Mouse (Mus musculus) limb, embryonic 12.5 days (tissue): ENCODE data around the gene Plscr4. TPM values are rescaled to one million over a fixed set of nuclear protein-coding genes. Genes with fewer than 3 reads are reported as not detected.

Experiments
- ATAC-seq: fragments of 200-750 bp; cut with Nextera tagmentation; 2 replicates; pipeline ENCODE4 v1.8.0; 2017; ENCODE audit warnings: low read depth, moderate TSS enrichment; ENCODE audit not compliant: insufficient number of reproducible peaks, insufficient read depth, low FRiP score, low TSS enrichment
- H3K27ac ChIP-seq: fragments of 300-500 bp; sonication (generic); 2 replicates; pipeline ENCODE4 v1.5.1; 2016; ENCODE audit warnings: mild to moderate bottlenecking, moderate library complexity
- H3K27me3 ChIP-seq: fragments of 300-500 bp; sonication (generic); 2 replicates; pipeline ENCODE4 v1.6.1; 2016; ENCODE audit warnings: mild to moderate bottlenecking, moderate library complexity
- H3K36me3 ChIP-seq: fragments of 300-500 bp; sonication (generic); 2 replicates; pipeline ENCODE4 v1.6.1; 2016; ENCODE audit warnings: mild to moderate bottlenecking, moderate library complexity
- H3K4me1 ChIP-seq: fragments of 300-500 bp; sonication (generic); replicated peaks from 2 replicates; pipeline ENCODE4 v1.6.1; 2016
- H3K4me2 ChIP-seq: fragments of 300-500 bp; sonication (generic); 2 replicates; pipeline ENCODE4 v1.6.1; 2016; ENCODE audit warnings: mild to moderate bottlenecking, moderate library complexity
- H3K4me3 ChIP-seq: fragments of 300-500 bp; sonication (generic); replicated peaks from 2 replicates; pipeline ENCODE4 v1.5.1; 2016; ENCODE audit warnings: mild to moderate bottlenecking
- H3K9ac ChIP-seq: fragments of 300-500 bp; sonication (generic); replicated peaks from 2 replicates; pipeline ENCODE4 v1.6.1; 2016; ENCODE audit warnings: mild to moderate bottlenecking, moderate library complexity
- H3K9me3 ChIP-seq: fragments of 300-500 bp; sonication (generic); 2 replicates; pipeline ENCODE4 v1.6.1; 2016; ENCODE audit warnings: mild to moderate bottlenecking, moderate library complexity
- WGBS: fragments of 180-500 bp; shearing (Covaris S2); methylation state at CpG from one replicate; pipeline ENCODE4 v1.1.7; 2016; 5-methylcytosine and 5-hydroxymethylcytosine counted together
- polyA plus RNA-seq: library from polyadenylated mRNA; unstranded; fragments of >200 nt; fragmentation: Nextera tagmentation; extraction: Ambion mirVana; gene quantifications from 2 replicates; pipeline ENCODE4 v1.2.1, GENCODE M21; 2016

The Plscr4 gene
- polyA plus RNA-seq = 1.2 and 1.6 TPM in 2 replicates

DNA sequence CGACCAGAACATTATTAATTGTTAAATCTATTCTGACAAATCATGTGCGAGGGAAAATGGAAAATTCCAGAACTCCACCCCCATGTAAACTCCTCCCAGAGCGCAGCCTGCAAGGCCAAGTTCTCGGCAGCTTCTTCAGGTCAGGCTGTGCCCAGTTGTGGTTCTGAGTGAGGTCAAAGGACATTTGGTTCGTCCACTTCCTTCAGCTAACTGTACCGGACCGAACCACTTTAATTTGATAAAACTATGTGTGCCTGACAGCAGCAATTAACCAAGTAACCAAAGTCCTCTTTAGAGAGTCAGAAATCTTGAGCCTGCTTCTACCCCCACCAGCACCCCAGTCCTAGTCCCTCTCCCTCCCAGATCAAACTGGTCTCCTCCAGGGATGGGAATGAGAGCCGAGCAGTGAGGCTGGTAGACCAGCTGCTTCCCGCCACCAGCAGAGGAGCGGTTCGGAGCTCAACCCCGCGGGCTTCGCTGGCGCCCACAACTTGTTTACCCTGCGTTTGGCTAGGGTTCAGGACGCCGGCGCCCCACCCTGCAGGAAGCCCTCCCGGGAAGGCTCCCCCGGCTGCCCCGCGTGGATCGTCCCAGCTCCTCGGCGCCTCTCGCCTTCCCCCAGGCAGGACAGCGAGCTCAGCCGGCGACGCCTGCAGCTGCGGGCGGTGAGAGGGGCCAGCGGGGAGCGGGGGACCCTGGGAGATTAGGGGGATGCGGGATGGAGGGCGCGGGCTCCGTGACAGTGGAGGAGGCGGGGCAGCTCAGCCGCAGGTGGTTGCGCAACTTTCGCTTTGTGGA, at the start of gene Plscr4:
Gene Plscr4, plus strand, starts transcription at position 113 of the 798 bp plus-strand sequence.
- peak within 1 kb of the TSS; percentile 61 for H3K4me3 ChIP-seq
- ATAC-seq = peak; percentile 78
- no peaks in the 10 kb centered on the region for H3K9me3 ChIP-seq
- no peaks in the 10 kb centered on the region for H3K27me3 ChIP-seq
- WGBS = 11% methylated on average over 43 of the region's 43 CpGs
- no peaks in the 10 kb centered on the region for H3K36me3 ChIP-seq
- peak within 1 kb of the TSS; percentile 77 for H3K9ac ChIP-seq
- no peak within 1 kb of the TSS for H3K27ac ChIP-seq
- H3K4me2 ChIP-seq = peak within 1 kb of the TSS; percentile 90
- H3K4me1 ChIP-seq = 0 out of 2 replicates have a peak, but pooled peaks cover 3% of the 10 kb centered on the region

- 94% methylated on average over 3 of the region's 3 CpGs for WGBS
- Histone ChIP-seq H3K4me3 (no peak overlapping the region), H3K27me3 (no peaks in the 10 kb centered on the region), H3K36me3 (no peaks in the 10 kb centered on the region), H3K9me3 (no peaks in the 10 kb centered on the region), H3K4me1 (no peaks in the 10 kb centered on the region), H3K4me2 (no peak overlapping the region), H3K9ac (no peak overlapping the region), H3K27ac (no peak overlapping the region)
- no peak for ATAC-seq
Observed at GRCm38 (mm10) chr9:92410225-92410624, 46.9 kb upstream of the Plscr4 start.

DNA sequence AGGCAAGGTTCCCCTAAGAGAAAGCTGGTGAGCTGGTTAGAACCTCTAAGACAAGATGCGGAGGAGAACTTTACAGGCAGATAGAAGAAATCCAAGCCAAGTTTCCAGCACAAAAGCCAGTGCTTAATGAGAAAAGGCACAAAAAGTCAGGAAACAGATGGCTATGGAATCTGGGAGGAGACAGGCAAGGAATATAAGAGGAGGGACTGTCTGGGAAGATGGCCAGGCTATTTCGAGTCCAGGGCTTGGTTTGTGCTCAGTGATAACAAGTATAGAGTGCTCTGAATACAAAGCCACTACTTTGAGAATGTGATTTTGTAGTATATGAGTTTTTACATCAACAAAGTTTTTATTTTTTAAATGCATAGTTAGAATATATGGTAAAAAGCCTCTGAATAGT, 45.1 kb upstream of the Plscr4 start:
- no peak overlapping the region for H3K27ac ChIP-seq
- WGBS = 84% methylated on average over 2 of the region's 2 CpGs
- H3K9ac ChIP-seq = no peak overlapping the region
- no peak for ATAC-seq
- H3K4me2 ChIP-seq = no peak overlapping the region
- no peaks in the 10 kb centered on the region for H3K27me3 ChIP-seq
- no peak overlapping the region for H3K4me3 ChIP-seq
- no peaks in the 10 kb centered on the region for H3K9me3 ChIP-seq
- H3K36me3 ChIP-seq = no peaks in the 10 kb centered on the region
- H3K4me1 ChIP-seq = no peaks in the 10 kb centered on the region

DNA sequence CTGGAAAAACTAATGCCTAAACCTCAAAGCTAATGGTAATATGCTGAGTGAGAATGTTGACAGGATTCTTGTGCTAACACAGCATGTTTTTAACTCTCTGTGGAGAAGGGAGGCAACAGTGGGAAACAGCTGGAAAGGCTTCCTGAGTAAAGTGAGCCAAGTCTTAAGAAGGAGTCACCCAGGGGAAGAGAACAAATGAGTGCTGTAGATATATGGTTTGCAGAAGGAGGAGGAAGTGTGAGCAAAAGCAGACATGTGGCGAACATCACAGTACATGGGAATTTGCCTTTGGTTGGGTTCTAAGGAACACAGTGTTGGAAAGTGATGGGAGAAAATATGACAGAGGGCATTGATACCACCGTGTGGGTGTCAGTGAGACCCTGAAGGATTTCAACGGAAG, 43.5 kb upstream of the Plscr4 start:
- no peak for ATAC-seq
- 84% methylated on average over 3 of the region's 3 CpGs for WGBS

GRCm38 (mm10) chr9:92437781-92438180, 19.4 kb upstream of the Plscr4 start:
- no peak overlapping the region for H3K27ac ChIP-seq
- no peak overlapping the region for H3K9ac ChIP-seq
- no peaks in the 10 kb centered on the region for H3K4me1 ChIP-seq
- no peak overlapping the region for H3K4me3 ChIP-seq
- ATAC-seq = no peak
- H3K27me3 ChIP-seq = no peaks in the 10 kb centered on the region
- no peak overlapping the region for H3K4me2 ChIP-seq
- no peaks in the 10 kb centered on the region for H3K36me3 ChIP-seq
- H3K9me3 ChIP-seq = no peaks in the 10 kb centered on the region

More for the DNA sequence above, 43.5 kb upstream of the Plscr4 start:
- no peaks in the 10 kb centered on the region for H3K27me3 ChIP-seq
- no peak overlapping the region for H3K4me2 ChIP-seq
- no peak overlapping the region for H3K9ac ChIP-seq
- no peaks in the 10 kb centered on the region for H3K4me1 ChIP-seq
- H3K4me3 ChIP-seq = no peak overlapping the region
- H3K9me3 ChIP-seq = no peaks in the 10 kb centered on the region
- H3K27ac ChIP-seq = no peak overlapping the region
- no peaks in the 10 kb centered on the region for H3K36me3 ChIP-seq

GRCm38 (mm10) chr9:92441468-92441867, 15.7 kb upstream of the Plscr4 start:
- H3K9me3 ChIP-seq = no peaks in the 10 kb centered on the region
- H3K36me3 ChIP-seq = no peaks in the 10 kb centered on the region
- H3K4me2 ChIP-seq = no peak overlapping the region
- no peaks in the 10 kb centered on the region for H3K4me1 ChIP-seq
- WGBS = 86% methylated on average over 4 of the region's 4 CpGs
- H3K27ac ChIP-seq = no peak overlapping the region
- H3K9ac ChIP-seq = no peak overlapping the region
- ATAC-seq = no peak
- no peak overlapping the region for H3K4me3 ChIP-seq
- no peaks in the 10 kb centered on the region for H3K27me3 ChIP-seq

DNA sequence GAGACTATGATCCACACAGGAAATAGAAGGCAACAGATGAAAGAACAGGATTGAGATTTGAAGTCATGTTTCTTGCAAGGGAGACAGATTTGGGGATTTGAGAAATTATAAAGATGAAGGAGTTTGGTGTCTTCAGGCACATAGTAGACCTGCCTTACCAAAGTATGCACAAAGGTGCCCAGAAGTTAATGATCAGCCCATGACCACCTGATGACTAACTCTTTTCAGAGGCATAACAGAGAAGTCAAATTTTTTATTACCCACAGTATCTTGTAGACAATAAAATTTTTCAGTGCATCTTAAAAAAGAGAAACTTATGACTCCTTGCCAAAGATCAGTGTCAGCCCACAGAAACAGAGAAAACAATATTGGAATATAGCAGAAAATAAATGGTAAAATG, 12.6 kb upstream of the Plscr4 start:
- H3K4me3 ChIP-seq = no peak overlapping the region
- ATAC-seq = no peak
- H3K4me1 ChIP-seq = no peaks in the 10 kb centered on the region

DNA sequence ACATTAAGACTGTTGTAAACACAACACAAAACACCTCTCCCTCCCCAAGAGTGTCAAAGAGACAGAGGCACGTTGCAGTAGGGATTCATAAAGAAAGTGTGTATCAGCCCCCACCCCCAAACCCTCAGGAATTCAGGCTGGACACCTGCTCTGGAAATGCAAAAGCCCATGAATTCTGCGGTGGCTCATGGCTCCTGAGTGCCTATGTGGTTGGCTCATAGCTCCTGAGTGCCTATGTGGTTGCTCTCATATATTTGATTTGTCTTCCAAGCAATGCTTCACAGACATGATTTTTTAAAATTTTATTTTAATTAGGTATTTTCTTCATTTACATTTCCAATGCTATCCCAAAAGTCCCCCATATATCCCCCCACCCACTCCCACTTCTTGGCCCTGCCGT, 568 bp upstream of the Plscr4 start:
- Histone ChIP-seq H3K27me3 (no peaks in the 10 kb centered on the region), H3K9me3 (no peaks in the 10 kb centered on the region), H3K9ac (no peak overlapping the region), H3K36me3 (no peaks in the 10 kb centered on the region), H3K4me1 (0 out of 2 replicates have a peak, but pooled peaks cover 3% of the 10 kb centered on the region), H3K4me2 (no peak overlapping the region), H3K4me3 (no peak overlapping the region), H3K27ac (no peak overlapping the region)
- 71% methylated on average over 3 of the region's 3 CpGs for whole genome bisulfite sequencing
- no peak for ATAC-seq

More for the DNA sequence above, 12.6 kb upstream of the Plscr4 start:
- H3K36me3 ChIP-seq = no peaks in the 10 kb centered on the region
- H3K27me3 ChIP-seq = no peaks in the 10 kb centered on the region
- H3K9ac ChIP-seq = no peak overlapping the region
- H3K9me3 ChIP-seq = no peaks in the 10 kb centered on the region
- no peak overlapping the region for H3K27ac ChIP-seq
- H3K4me2 ChIP-seq = no peak overlapping the region

DNA sequence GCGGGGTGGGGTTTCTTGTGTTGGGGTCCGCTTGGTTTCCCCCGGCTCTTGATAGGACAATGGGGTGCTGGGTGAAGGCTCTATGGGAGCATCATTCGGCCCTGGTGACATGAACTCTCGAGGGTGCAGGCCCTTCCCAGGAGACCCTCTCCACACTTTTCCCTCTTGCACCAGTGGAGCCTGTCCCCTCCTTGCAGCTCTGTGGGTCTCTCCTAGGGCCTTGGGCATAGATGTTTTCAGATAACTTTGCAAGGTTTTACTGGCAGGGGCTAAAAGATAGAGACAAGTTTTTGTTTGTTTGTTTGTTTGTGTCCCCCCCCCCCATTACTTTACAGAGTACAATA, 858 bp downstream of the Plscr4 start:
- WGBS = 2% methylated on average over 5 of the region's 5 CpGs
- Histone ChIP-seq H3K4me2 (peak overlapping the region; percentile 90), H3K9me3 (no peaks in the 10 kb centered on the region), H3K27ac (no peak overlapping the region), H3K36me3 (no peaks in the 10 kb centered on the region), H3K4me1 (0 out of 2 replicates have a peak, but pooled peaks cover 3% of the 10 kb centered on the region), H3K4me3 (peak overlapping the region; percentile 61), H3K9ac (peak overlapping the region; percentile 77), H3K27me3 (no peaks in the 10 kb centered on the region)
- peak; percentile 70 for ATAC-seq

- H3K27me3 ChIP-seq = no peaks in the 10 kb centered on the region
- no peak overlapping the region for H3K9ac ChIP-seq
- H3K27ac ChIP-seq = no peak overlapping the region
- no peaks in the 10 kb centered on the region for H3K9me3 ChIP-seq
- H3K4me2 ChIP-seq = peak overlapping the region; percentile 90
- 0 out of 2 replicates have a peak, but pooled peaks cover 3% of the 10 kb centered on the region for H3K4me1 ChIP-seq
- no peaks in the 10 kb centered on the region for H3K36me3 ChIP-seq
- peak overlapping the region; percentile 61; the same call in 1 of the 2 replicates for H3K4me3 ChIP-seq
- WGBS = 93% methylated on average over 2 of the region's 2 CpGs
- ATAC-seq = 0 out of 2 replicates have a peak, but pooled peaks have one; percentile 7
Observed at GRCm38 (mm10) chr9:92458418-92458817, 1.2 kb downstream of the Plscr4 start.

DNA sequence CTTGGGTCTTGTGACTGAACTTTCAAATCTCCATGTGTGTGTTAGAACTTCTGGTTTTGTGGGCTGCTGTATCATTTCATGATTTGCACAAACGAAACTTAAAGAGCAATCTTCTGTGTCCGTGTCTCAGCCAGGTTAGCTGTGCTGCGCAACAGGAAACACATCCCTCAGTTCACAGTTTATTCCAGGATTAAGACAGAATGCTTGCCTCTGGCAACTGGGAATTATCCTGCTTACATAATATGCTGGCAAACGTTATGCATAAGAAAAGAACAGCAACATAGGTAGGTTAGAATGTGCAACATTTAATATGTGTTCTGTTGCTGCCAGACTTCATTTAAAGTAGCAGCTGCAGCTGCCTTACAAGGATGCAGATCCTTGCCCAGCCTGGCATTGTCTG, 10.6 kb downstream of the Plscr4 start:
- H3K9me3 ChIP-seq = no peaks in the 10 kb centered on the region
- 71% methylated on average over 4 of the region's 4 CpGs for WGBS
- no peak for ATAC-seq
- H3K4me3 ChIP-seq = no peak overlapping the region
- H3K27me3 ChIP-seq = no peaks in the 10 kb centered on the region
- no peak overlapping the region for H3K27ac ChIP-seq
- no peak overlapping the region for H3K9ac ChIP-seq
- no peak overlapping the region for H3K4me2 ChIP-seq
- H3K36me3 ChIP-seq = no peaks in the 10 kb centered on the region
- no peaks in the 10 kb centered on the region for H3K4me1 ChIP-seq
